Mouse (Mus musculus): Measurements from ENCODE around the gene Cry2. TPM values are rescaled to one million over a fixed set of nuclear protein-coding genes. Genes with fewer than 3 reads are reported as not detected.
A peak's percentile ranks its signal among the peaks of the same experiment; 100 is the strongest.

Gene Cry2
- polyA plus RNA-seq, 1 experiment = 2.1 TPM

DNA sequence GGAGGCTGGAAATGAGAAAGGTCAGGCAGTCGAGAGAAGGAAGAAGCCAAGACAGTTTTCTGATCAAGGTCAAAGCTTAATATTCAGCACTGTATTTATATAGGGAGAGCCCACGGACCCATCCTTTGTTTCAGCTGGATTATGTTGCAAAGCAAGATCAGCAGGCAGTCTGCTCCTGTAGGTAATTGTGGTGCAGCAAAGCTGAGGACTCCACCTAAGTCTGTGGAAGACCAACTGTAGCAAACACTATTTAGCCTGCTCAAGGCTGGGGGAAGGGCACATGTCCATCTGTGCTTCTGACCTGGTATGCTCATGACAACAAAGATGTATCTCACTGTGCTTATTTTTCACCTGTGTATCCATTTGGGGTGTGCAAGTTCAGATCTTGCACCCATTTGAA lies 41.9 kb upstream of the Cry2 start:
- TF ChIP-seq MYOD1 (IDR thresholded peaks at IDR 0.05; ENCODE audit: control insufficient read depth, insufficient read length, low read depth) = no peak
- no peak for TF ChIP-seq FOSL1 (IDR thresholded peaks at IDR 0.05; ENCODE audit: insufficient read depth, low read length, poor library complexity, severe bottlenecking)
- no peak for TF ChIP-seq MAX (IDR thresholded peaks at IDR 0.05)
- TF ChIP-seq MYOG (IDR thresholded peaks at IDR 0.05; ENCODE audit: control insufficient read depth, extremely low read depth, insufficient read length) = no peak
- TF ChIP-seq CEBPB (IDR thresholded peaks at IDR 0.05; ENCODE audit: low read depth) = no peak
- no peak for TF ChIP-seq USF1 (IDR thresholded peaks at IDR 0.05; ENCODE audit: low read depth)
- TF ChIP-seq CTCF (IDR thresholded peaks at IDR 0.05; ENCODE audit: control insufficient read depth, insufficient read depth, insufficient read length) = no peak
- no peaks in the 10 kb centered on the region for H3K79me2 ChIP-seq (ENCODE audit: control insufficient read depth, insufficient read depth)

GRCm38 (mm10) chr2:92474920-92475319 lies 41.1 kb upstream of the Cry2 start:
- Histone ChIP-seq H3K27me3 (ENCODE audit: control insufficient read depth, insufficient read depth, insufficient read length) (no peaks in the 10 kb centered on the region), H3K4me3 (ENCODE audit: insufficient read depth, poor library complexity, severe bottlenecking) (no peak overlapping the region), H3ac (ENCODE audit: control insufficient read depth, insufficient read length, low read depth) (no peak overlapping the region), H3K36me3 (ENCODE audit: control insufficient read depth, insufficient read depth) (no peaks in the 10 kb centered on the region), H3K79me2 (ENCODE audit: control insufficient read depth, insufficient read depth) (no peaks in the 10 kb centered on the region), H3K79me3 (ENCODE audit: low read depth) (no peaks in the 10 kb centered on the region)
- no peak for TF ChIP-seq CTCF (IDR thresholded peaks at IDR 0.05; ENCODE audit: control insufficient read depth, insufficient read depth, insufficient read length)
- no peak for TF ChIP-seq USF1 (IDR thresholded peaks at IDR 0.05; ENCODE audit: low read depth)
- TF ChIP-seq CEBPB (IDR thresholded peaks at IDR 0.05; ENCODE audit: low read depth) = no peak
- no peak for TF ChIP-seq MYOD1 (IDR thresholded peaks at IDR 0.05; ENCODE audit: control insufficient read depth, insufficient read length, low read depth)
- no peak for TF ChIP-seq FOSL1 (IDR thresholded peaks at IDR 0.05; ENCODE audit: insufficient read depth, low read length, poor library complexity, severe bottlenecking)
- TF ChIP-seq MYOG (IDR thresholded peaks at IDR 0.05; ENCODE audit: control insufficient read depth, extremely low read depth, insufficient read length) = no peak
- no peak for TF ChIP-seq MAX (IDR thresholded peaks at IDR 0.05)

More for the DNA sequence above, 41.9 kb upstream of the Cry2 start:
- Histone ChIP-seq H3K4me3 (ENCODE audit: insufficient read depth, poor library complexity, severe bottlenecking) (no peak overlapping the region), H3K36me3 (ENCODE audit: control insufficient read depth, insufficient read depth) (no peaks in the 10 kb centered on the region), H3K27me3 (ENCODE audit: control insufficient read depth, insufficient read depth, insufficient read length) (no peaks in the 10 kb centered on the region), H3K79me3 (ENCODE audit: low read depth) (no peaks in the 10 kb centered on the region), H3ac (ENCODE audit: control insufficient read depth, insufficient read length, low read depth) (no peak overlapping the region)

DNA sequence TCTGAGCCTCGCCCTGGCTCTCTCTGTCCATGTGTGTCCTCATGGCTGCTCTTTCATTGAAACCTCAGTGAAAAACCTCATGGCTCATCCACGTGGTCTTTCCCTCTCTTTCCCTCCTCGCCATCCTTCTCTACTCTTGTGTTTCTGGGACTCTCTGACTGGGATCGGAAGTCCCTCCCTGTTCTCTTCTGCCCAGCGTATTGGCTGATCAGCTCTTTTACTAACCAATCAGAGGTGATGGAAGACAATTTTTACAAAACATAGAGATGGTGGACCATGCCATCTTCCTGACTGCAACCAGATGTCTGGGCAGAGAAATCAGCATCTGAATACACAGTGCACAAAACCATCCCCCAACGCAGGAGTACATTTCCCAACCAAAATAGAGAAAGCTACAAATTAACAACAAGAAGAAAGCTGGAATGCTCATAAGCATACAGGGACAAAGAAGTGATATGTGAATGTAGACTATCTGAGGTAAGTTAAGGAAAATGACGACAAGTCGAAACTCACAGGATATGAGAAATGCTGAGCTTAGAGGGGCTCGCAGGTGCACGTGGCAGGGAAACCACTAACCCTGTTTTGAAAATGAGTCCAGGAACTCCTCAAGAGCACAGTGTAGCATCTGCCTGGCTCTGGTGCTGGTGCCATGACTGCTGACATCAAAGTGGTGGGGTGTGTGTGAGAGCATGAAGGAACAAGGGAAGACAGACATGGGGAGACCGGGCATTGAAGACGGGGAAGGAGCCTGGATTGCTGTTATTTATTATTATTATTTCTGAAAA lies 38.2 kb upstream of the Cry2 start:
- H3ac ChIP-seq (ENCODE audit: control insufficient read depth, insufficient read length, low read depth) = no peak overlapping the region
- no peaks in the 10 kb centered on the region for H3K27me3 ChIP-seq (ENCODE audit: control insufficient read depth, insufficient read depth, insufficient read length)
- H3K79me2 ChIP-seq (ENCODE audit: control insufficient read depth, insufficient read depth) = no peaks in the 10 kb centered on the region
- no peaks in the 10 kb centered on the region for H3K36me3 ChIP-seq (ENCODE audit: control insufficient read depth, insufficient read depth)
- no peak overlapping the region for H3K4me3 ChIP-seq (ENCODE audit: insufficient read depth, poor library complexity, severe bottlenecking)
- no peaks in the 10 kb centered on the region for H3K79me3 ChIP-seq (ENCODE audit: low read depth)
- TF ChIP-seq MYOG (IDR thresholded peaks at IDR 0.05; ENCODE audit: control insufficient read depth, extremely low read depth, insufficient read length) = no peak
- TF ChIP-seq MYOD1 (IDR thresholded peaks at IDR 0.05; ENCODE audit: control insufficient read depth, insufficient read length, low read depth) = no peak
- TF ChIP-seq CEBPB (IDR thresholded peaks at IDR 0.05; ENCODE audit: low read depth) = no peak
- no peak for TF ChIP-seq CTCF (IDR thresholded peaks at IDR 0.05; ENCODE audit: control insufficient read depth, insufficient read depth, insufficient read length)
- TF ChIP-seq MAX (IDR thresholded peaks at IDR 0.05) = no peak
- no peak for TF ChIP-seq FOSL1 (IDR thresholded peaks at IDR 0.05; ENCODE audit: insufficient read depth, low read length, poor library complexity, severe bottlenecking)
- no peak for TF ChIP-seq USF1 (IDR thresholded peaks at IDR 0.05; ENCODE audit: low read depth)

- no peaks in the 10 kb centered on the region for H3K27me3 ChIP-seq (ENCODE audit: control insufficient read depth, insufficient read depth, insufficient read length)
- TF ChIP-seq MYOD1 (IDR thresholded peaks at IDR 0.05; ENCODE audit: control insufficient read depth, insufficient read length, low read depth) (peak; percentile 43), USF1 (IDR thresholded peaks at IDR 0.05; ENCODE audit: low read depth) (no peak), FOSL1 (IDR thresholded peaks at IDR 0.05; ENCODE audit: insufficient read depth, low read length, poor library complexity, severe bottlenecking) (no peak), MAX (IDR thresholded peaks at IDR 0.05) (no peak), CEBPB (IDR thresholded peaks at IDR 0.05; ENCODE audit: low read depth) (no peak), MYOG (IDR thresholded peaks at IDR 0.05; ENCODE audit: control insufficient read depth, extremely low read depth, insufficient read length) (no peak), CTCF (IDR thresholded peaks at IDR 0.05; ENCODE audit: control insufficient read depth, insufficient read depth, insufficient read length) (no peak)
- no peaks in the 10 kb centered on the region for H3K79me2 ChIP-seq (ENCODE audit: control insufficient read depth, insufficient read depth)
- no peaks in the 10 kb centered on the region for H3K79me3 ChIP-seq (ENCODE audit: low read depth)
- H3K4me3 ChIP-seq (ENCODE audit: insufficient read depth, poor library complexity, severe bottlenecking) = no peak overlapping the region
- H3ac ChIP-seq (ENCODE audit: control insufficient read depth, insufficient read length, low read depth) = no peak overlapping the region
- H3K36me3 ChIP-seq (ENCODE audit: control insufficient read depth, insufficient read depth) = no peaks in the 10 kb centered on the region
Observed at GRCm38 (mm10) chr2:92464690-92465089, 30.8 kb upstream of the Cry2 start.

- Histone ChIP-seq H3K36me3 (ENCODE audit: control insufficient read depth, insufficient read depth) (no peaks in the 10 kb centered on the region), H3K27me3 (ENCODE audit: control insufficient read depth, insufficient read depth, insufficient read length) (no peaks in the 10 kb centered on the region), H3ac (ENCODE audit: control insufficient read depth, insufficient read length, low read depth) (no peak overlapping the region), H3K79me2 (ENCODE audit: control insufficient read depth, insufficient read depth) (peaks cover 30% of the 10 kb centered on the region), H3K4me3 (ENCODE audit: insufficient read depth, poor library complexity, severe bottlenecking) (no peak overlapping the region), H3K79me3 (ENCODE audit: low read depth) (peaks cover 5% of the 10 kb centered on the region)
- TF ChIP-seq FOSL1 (IDR thresholded peaks at IDR 0.05; ENCODE audit: insufficient read depth, low read length, poor library complexity, severe bottlenecking) = no peak
- TF ChIP-seq MAX (IDR thresholded peaks at IDR 0.05) = no peak
- no peak for TF ChIP-seq USF1 (IDR thresholded peaks at IDR 0.05; ENCODE audit: low read depth)
- no peak for TF ChIP-seq CEBPB (IDR thresholded peaks at IDR 0.05; ENCODE audit: low read depth)
- no peak for TF ChIP-seq MYOG (IDR thresholded peaks at IDR 0.05; ENCODE audit: control insufficient read depth, extremely low read depth, insufficient read length)
- no peak for TF ChIP-seq MYOD1 (IDR thresholded peaks at IDR 0.05; ENCODE audit: control insufficient read depth, insufficient read length, low read depth)
- no peak for TF ChIP-seq CTCF (IDR thresholded peaks at IDR 0.05; ENCODE audit: control insufficient read depth, insufficient read depth, insufficient read length)
Observed at GRCm38 (mm10) chr2:92461215-92461614, 27.4 kb upstream of the Cry2 start.

All from C2C12 (cell line).